Mouse (Mus musculus) CD8-positive naive resting alpha-beta T cell, adult 2 months (primary cell): ENCODE results near the gene Gm572.
A peak's percentile ranks its signal among the peaks of the same experiment; 100 is the strongest.

Experiments
- DNase-seq, 2 experiments: peaks; one replicate each; pipeline ENCODE4 v3.0.0; 2022; ENCODE audit warnings: low read depth in 2 of 2, low spot score in 2 of 2

Gm572 gene

GRCm38 (mm10) chr4:148643291-148644156 lies at the start of gene Gm572:
Gm572 (plus strand) TSS chr4:148643317.
- DNase-seq: no peak

GRCm38 (mm10) chr4:148593996-148594395 lies 49.1 kb upstream of the Gm572 start:
- no peak for DNase-seq

- DNase-seq: no peak
These were observed 47.2 kb upstream of the Gm572 start for GRCm38 (mm10) chr4:148595916-148596315.

GRCm38 (mm10) chr4:148596731-148597130 lies 46.4 kb upstream of the Gm572 start:
- no peak for DNase-seq

GRCm38 (mm10) chr4:148598826-148599225 lies 44.3 kb upstream of the Gm572 start:
- no peak for DNase-seq

GRCm38 (mm10) chr4:148600316-148600715 lies 42.8 kb upstream of the Gm572 start:
- no peak for DNase-seq

GRCm38 (mm10) chr4:148601871-148602270 lies 41.2 kb upstream of the Gm572 start:
- no peak for DNase-seq

GRCm38 (mm10) chr4:148602357-148603120 lies 40.6 kb upstream of the Gm572 start, which contains the start of gene Masp2:
Masp2 (plus strand) TSS chr4:148602554.
- DNase-seq: no peak

- DNase-seq: no peak
These were observed 39.6 kb upstream of the Gm572 start for GRCm38 (mm10) chr4:148603376-148604139.

- no peak for DNase-seq
These were observed 39.0 kb upstream of the Gm572 start for GRCm38 (mm10) chr4:148604141-148604540.

GRCm38 (mm10) chr4:148604541-148605165 lies 38.5 kb upstream of the Gm572 start:
- peak; percentile 52 to 60 for DNase-seq

GRCm38 (mm10) chr4:148607758-148608157 lies 35.4 kb upstream of the Gm572 start:
- DNase-seq: peak; percentile 70 to 79

GRCm38 (mm10) chr4:148609805-148610204 lies 33.3 kb upstream of the Gm572 start:
- DNase-seq: no peak

- no peak for DNase-seq
These were observed 32.3 kb upstream of the Gm572 start for GRCm38 (mm10) chr4:148610631-148611364.

- no peak for DNase-seq
These were observed 30.6 kb upstream of the Gm572 start for GRCm38 (mm10) chr4:148612557-148612956.

- no peak for DNase-seq
These were observed 29.4 kb upstream of the Gm572 start for GRCm38 (mm10) chr4:148613738-148614137.

GRCm38 (mm10) chr4:148619805-148620204 lies 23.3 kb upstream of the Gm572 start:
- DNase-seq: no peak

- DNase-seq: no peak
These were observed 22.4 kb upstream of the Gm572 start for GRCm38 (mm10) chr4:148620718-148621117.

GRCm38 (mm10) chr4:148622485-148622884 lies 20.6 kb upstream of the Gm572 start:
- no peak for DNase-seq

GRCm38 (mm10) chr4:148623609-148624008 lies 19.5 kb upstream of the Gm572 start:
- no peak for DNase-seq
